Mouse (Mus musculus) liver (tissue): Measurements from ENCODE around the gene Mmp24.

Experiments used
- DNase-seq: peaks from one replicate; pipeline ENCODE4 v3.0.0-alpha.2; 2020; ENCODE audit warnings: mixed read lengths

The Mmp24 gene

DNA sequence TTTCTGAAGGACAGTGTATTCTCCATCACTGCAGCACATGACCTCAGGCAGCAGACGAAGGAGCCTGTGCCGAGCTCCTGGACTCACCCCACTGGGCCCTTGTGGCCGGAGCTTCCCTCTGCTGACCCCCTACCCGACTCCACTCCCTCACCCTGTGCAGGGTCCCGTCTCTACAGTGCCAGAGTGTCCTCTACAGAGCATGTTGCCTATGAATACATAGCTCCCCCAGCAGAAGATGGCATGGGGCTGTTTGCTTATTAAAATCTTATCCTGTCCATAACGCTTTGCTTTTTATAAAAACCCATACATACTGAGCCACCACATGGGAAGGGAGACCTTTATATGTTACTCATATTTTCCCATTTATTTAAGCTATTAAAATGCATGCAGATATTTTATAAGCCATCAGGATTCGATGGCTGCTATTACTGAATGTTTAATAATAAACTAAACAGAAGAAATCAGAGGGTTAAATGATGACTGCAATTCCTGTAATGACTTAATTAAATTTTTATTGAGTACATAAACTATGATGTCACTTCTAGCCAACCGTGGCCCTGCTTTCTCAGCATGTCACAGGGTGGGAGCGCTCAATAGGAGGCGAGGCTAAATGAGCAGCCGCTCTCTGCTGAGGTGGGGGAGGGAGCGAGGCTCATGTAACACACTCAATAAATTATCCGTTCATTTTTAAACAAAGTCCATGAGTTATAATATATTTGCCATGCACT, 87.6 kb downstream of the Mmp24 start:
- no peak for DNase-seq

DNA sequence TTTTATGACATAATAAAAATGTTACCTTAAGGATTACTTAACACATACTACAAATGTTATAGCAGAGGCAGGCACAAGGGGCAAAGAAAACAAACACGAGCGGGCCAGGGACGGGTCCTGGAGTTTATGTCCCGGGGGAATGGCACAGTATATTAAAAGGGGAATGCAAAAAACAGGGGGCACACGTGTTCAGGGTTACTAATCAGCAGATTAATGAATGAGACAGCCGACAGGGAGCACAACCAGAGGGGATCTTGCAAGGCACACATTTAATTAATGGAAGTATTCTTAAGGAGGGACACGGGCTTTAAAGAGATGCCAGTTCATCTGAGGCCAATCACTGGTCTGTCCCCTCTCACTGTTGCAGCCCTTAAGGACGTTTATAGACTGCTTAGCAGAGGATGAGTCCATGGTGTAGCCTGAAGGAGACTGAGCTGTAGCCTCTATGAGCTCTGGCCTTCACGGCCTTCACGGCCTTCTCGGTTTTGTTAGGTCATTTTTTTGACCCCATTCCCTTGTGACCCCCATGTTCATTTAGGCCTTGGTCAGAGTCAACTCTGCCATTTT, 88.2 kb downstream of the Mmp24 start:
- no peak for DNase-seq
